Comparison of ENCODE assay signal across 18 mouse cellular contexts in genomic region chr9:74853191-74854072, GRCm38 (mm10). TPM values are rescaled to one million over a fixed set of nuclear protein-coding genes. Genes with fewer than 3 reads are reported as not detected.
A peak's percentile ranks its signal among the peaks of the same experiment; 100 is the strongest.
DNase-seq lines count a peak whose midpoint lies in the region; ATAC-seq lines count a peak whose summit lies in the region.
"Had no signal": no experiment of that assay in that cellular context is flagged by ENCODE, and none has a peak within 500 bp of the region (broad histone marks: within the 10 kb centered on the region; RNA-seq: fewer than 3 reads in every experiment).

No protein-coding gene starts in this region.

- peaks cover 100% of the 10 kb centered on the region for H3K27me3 ChIP-seq in forebrain, embryonic 10.5 days (ENCODE audit: poor library complexity, severe bottlenecking)
- peaks cover 68% of the 10 kb centered on the region for H3K27me3 ChIP-seq in forebrain, embryonic 16.5 days (replicated peaks; ENCODE audit: control insufficient read depth, insufficient read depth, low read length)
- peaks cover 81% of the 10 kb centered on the region for H3K27me3 ChIP-seq in neural tube, embryonic 15.5 days (replicated peaks)
- H3K27me3 ChIP-seq in liver, embryonic 16.5 days (ENCODE audit: control insufficient read depth, insufficient read depth, low read depth, low read length) = peaks cover 89% of the 10 kb centered on the region
- H3K27me3 ChIP-seq in stomach, embryonic 15.5 days (replicated peaks) = peaks cover 83% of the 10 kb centered on the region

- no peak overlapping the region for H3K27ac ChIP-seq in forebrain, embryonic 10.5 days
- H3K27ac ChIP-seq in forebrain, embryonic 16.5 days (ENCODE audit: low read length) = no peak overlapping the region
- H3K27ac ChIP-seq in neural tube, embryonic 15.5 days (replicated peaks) = no peak overlapping the region
- no peak overlapping the region for H3K27ac ChIP-seq in liver, embryonic 16.5 days (ENCODE audit: low read length)
- H3K27ac ChIP-seq in stomach, embryonic 15.5 days = no peak overlapping the region
- H3K27ac ChIP-seq: embryonic facial prominence, embryonic 12.5 days; forebrain, embryonic 12.5 days; heart, embryonic 13.5 days; macrophage had no signal

- H3K4me1 ChIP-seq in forebrain, embryonic 10.5 days = peaks cover 42% of the 10 kb centered on the region
- H3K4me1 ChIP-seq in forebrain, embryonic 16.5 days (replicated peaks; ENCODE audit: control insufficient read depth, insufficient read depth, low read length) = peaks cover 13% of the 10 kb centered on the region
- H3K4me1 ChIP-seq in neural tube, embryonic 15.5 days = peaks cover 12% of the 10 kb centered on the region
- H3K4me1 ChIP-seq in liver, embryonic 16.5 days (ENCODE audit: control insufficient read depth, low read depth, low read length) = no peaks in the 10 kb centered on the region; the same call in 1 of the 2 replicates
- H3K4me1 ChIP-seq in stomach, embryonic 15.5 days = peaks cover 10% of the 10 kb centered on the region

- H3K9me3 ChIP-seq in forebrain, embryonic 10.5 days = no peaks in the 10 kb centered on the region
- no peaks in the 10 kb centered on the region for H3K9me3 ChIP-seq in forebrain, embryonic 16.5 days (ENCODE audit: control insufficient read depth, low read length)
- H3K9me3 ChIP-seq in neural tube, embryonic 15.5 days (replicated peaks) = no peaks in the 10 kb centered on the region
- H3K9me3 ChIP-seq in liver, embryonic 16.5 days (replicated peaks; ENCODE audit: control insufficient read depth, low read length) = no peaks in the 10 kb centered on the region
- H3K9me3 ChIP-seq in stomach, embryonic 15.5 days = no peaks in the 10 kb centered on the region
- H3K9me3 ChIP-seq: embryonic facial prominence, embryonic 12.5 days; forebrain, embryonic 12.5 days had no signal

- H3K4me3 ChIP-seq in forebrain, embryonic 10.5 days = peak overlapping the region; percentile 25
- no peak overlapping the region for H3K4me3 ChIP-seq in forebrain, embryonic 16.5 days (replicated peaks; ENCODE audit: low read length)
- no peak overlapping the region for H3K4me3 ChIP-seq in neural tube, embryonic 15.5 days (replicated peaks)
- H3K4me3 ChIP-seq in liver, embryonic 16.5 days (ENCODE audit: low read depth, low read length) = no peak overlapping the region
- H3K4me3 ChIP-seq in stomach, embryonic 15.5 days (replicated peaks) = peak overlapping the region; percentile 12
- H3K4me3 ChIP-seq: embryonic facial prominence, embryonic 12.5 days; forebrain, embryonic 12.5 days; heart, embryonic 13.5 days had no signal

- no peak overlapping the region for H3K4me2 ChIP-seq in forebrain, embryonic 16.5 days (ENCODE audit: low read length)
- H3K4me2 ChIP-seq in neural tube, embryonic 15.5 days = no peak overlapping the region
- H3K4me2 ChIP-seq in liver, embryonic 16.5 days (ENCODE audit: low read depth, low read length) = 0 out of 2 replicates have a peak overlapping the region, but pooled peaks have one; percentile 25
- H3K4me2 ChIP-seq in stomach, embryonic 15.5 days = peak overlapping the region; percentile 21
- H3K4me2 ChIP-seq: embryonic facial prominence, embryonic 12.5 days; forebrain, embryonic 12.5 days; heart, embryonic 13.5 days had no signal

- ATAC-seq in forebrain, embryonic 16.5 days = no peak
- no peak for ATAC-seq in neural tube, embryonic 15.5 days (ENCODE audit: low FRiP score)
- ATAC-seq in liver, embryonic 16.5 days (ENCODE audit: low read depth) = no peak
- no peak for ATAC-seq in stomach, embryonic 15.5 days (ENCODE audit: insufficient read depth, low FRiP score, low read depth)
- ATAC-seq in CD4-positive, CD25-positive, alpha-beta regulatory T cell, adult 4 months = no peak

- WGBS in forebrain, embryonic 10.5 days = under 1% methylated on average over 28 of the region's 28 CpGs
- 1% methylated on average over 28 of the region's 28 CpGs for WGBS in forebrain, embryonic 16.5 days
- WGBS in neural tube, embryonic 15.5 days = 1% methylated on average over 25 of the region's 28 CpGs
- WGBS in liver, embryonic 16.5 days (ENCODE audit: insufficient replicate concordance) = 2% methylated on average over 28 of the region's 28 CpGs
- WGBS in stomach, embryonic 15.5 days = 8% methylated on average over 28 of the region's 28 CpGs

- no peak overlapping the region for H3K9ac ChIP-seq in forebrain, embryonic 16.5 days (replicated peaks; ENCODE audit: low read depth, low read length)
- no peak overlapping the region for H3K9ac ChIP-seq in neural tube, embryonic 15.5 days (replicated peaks)
- H3K9ac ChIP-seq in liver, embryonic 16.5 days (ENCODE audit: low read depth, low read length) = no peak overlapping the region
- H3K9ac ChIP-seq in stomach, embryonic 15.5 days = no peak overlapping the region
- H3K9ac ChIP-seq: embryonic facial prominence, embryonic 12.5 days; forebrain, embryonic 12.5 days; heart, embryonic 13.5 days had no signal

- DNase-seq in forebrain, embryonic 10.5 days (ENCODE audit: extremely low spot score, low spot score) = no peak
- peak; percentile 23 for DNase-seq in neural tube, embryonic 10.5 days (ENCODE audit: extremely low spot score, low spot score)
- no peak for DNase-seq in T-cell, adult 2 months (ENCODE audit: low spot score)
- DNase-seq: cerebellum, adult 2 months; gastrocnemius, postnatal 10 days; kidney, postnatal 14 days; right cerebral cortex, adult 18-20 months; thymus, postnatal 14 days had no signal

- no peaks in the 10 kb centered on the region for H3K36me3 ChIP-seq in forebrain, embryonic 10.5 days (replicated peaks)
- no peaks in the 10 kb centered on the region for H3K36me3 ChIP-seq in forebrain, embryonic 16.5 days (ENCODE audit: control insufficient read depth, insufficient read depth)
- no peaks in the 10 kb centered on the region for H3K36me3 ChIP-seq in neural tube, embryonic 15.5 days
- H3K36me3 ChIP-seq in liver, embryonic 16.5 days (ENCODE audit: control insufficient read depth, insufficient read depth) = no peaks in the 10 kb centered on the region
- H3K36me3 ChIP-seq in stomach, embryonic 15.5 days = no peaks in the 10 kb centered on the region
- H3K36me3 ChIP-seq: embryonic facial prominence, embryonic 12.5 days; forebrain, embryonic 12.5 days; heart, embryonic 13.5 days had no signal

RNA-seq across cellular contexts. Expression of gene Onecut1, which starts 8.3 kb away (rescaled TPM):
- polyA plus RNA-seq in forebrain, embryonic 10.5 days (2016; fragmentation: Nextera tagmentation; extraction: Ambion mirVana) = 0.92 and 1.2 TPM in 2 replicates
- 0.51 and 0.80 TPM in 2 replicates for polyA plus RNA-seq in forebrain, embryonic 16.5 days (2015; fragmentation: Nextera tagmentation; extraction: Ambion mirVana)
- polyA plus RNA-seq in neural tube, embryonic 15.5 days (2015; fragmentation: Nextera tagmentation; extraction: Ambion mirVana) = 2.6 and 3.5 TPM in 2 replicates
- 2.4 and 2.6 TPM in 2 replicates for polyA plus RNA-seq in liver, embryonic 16.5 days (2015; fragmentation: Nextera tagmentation; extraction: Ambion mirVana)
- polyA plus RNA-seq in stomach, embryonic 15.5 days (2015; fragmentation: Nextera tagmentation; extraction: Ambion mirVana) = 3.9 and 4.7 TPM in 2 replicates
- polyA plus RNA-seq in CD4-positive, CD25-positive, alpha-beta regulatory T cell, adult 4 months (2017; shearing (Covaris generic)) = not detected
- polyA plus RNA-seq: limb, embryonic 14.5 days; macrophage had no signal

Comparison
In these comparisons a context has a peak if more than half of its experiments do, and no peak if none do; other contexts are left out.
1. H3K4me3 ChIP-seq: peak in forebrain, embryonic 10.5 days (single experiment) and stomach, embryonic 15.5 days (single experiment); none in forebrain, embryonic 16.5 days (single experiment), neural tube, embryonic 15.5 days (single experiment) and liver, embryonic 16.5 days (single experiment).
2. H3K4me2 ChIP-seq: peak in liver, embryonic 16.5 days (single experiment) and stomach, embryonic 15.5 days (single experiment); none in forebrain, embryonic 16.5 days (single experiment) and neural tube, embryonic 15.5 days (single experiment).